Mouse (Mus musculus) neural tube, embryonic 14.5 days (tissue): Measurements from ENCODE around the gene Bik. TPM values are rescaled to one million over a fixed set of nuclear protein-coding genes. Genes with fewer than 3 reads are reported as not detected.
A peak's percentile ranks its signal among the peaks of the same experiment; 100 is the strongest.

Experiments
- ATAC-seq: fragments of 200-750 bp; cut with Nextera tagmentation; 2 replicates; pipeline ENCODE4 v1.8.0; 2017; ENCODE audit warnings: low read depth, mild to moderate bottlenecking, moderate TSS enrichment, moderate library complexity
- H3K27ac ChIP-seq: fragments of 300-500 bp; sonication (generic); 2 replicates; pipeline ENCODE4 v1.5.1; 2014; ENCODE audit warnings: low read depth, mild to moderate bottlenecking, control low read depth, low read length, moderate library complexity, mixed read lengths
- H3K27me3 ChIP-seq: fragments of 300-500 bp; sonication (generic); 2 replicates; pipeline ENCODE4 v1.6.1; 2014; ENCODE audit warnings: low read length; ENCODE audit not compliant: control insufficient read depth, insufficient read depth
- H3K36me3 ChIP-seq: fragments of 300-500 bp; sonication (generic); 2 replicates; pipeline ENCODE4 v1.6.1; 2014; ENCODE audit warnings: low read length, mixed read lengths; ENCODE audit not compliant: control insufficient read depth, insufficient read depth
- H3K4me1 ChIP-seq: fragments of 300-500 bp; sonication (generic); 2 replicates; pipeline ENCODE4 v1.6.1; 2014; ENCODE audit warnings: low read length; ENCODE audit not compliant: control insufficient read depth, insufficient read depth
- H3K4me2 ChIP-seq: fragments of 300-500 bp; sonication (generic); 2 replicates; pipeline ENCODE4 v1.6.1; 2014; ENCODE audit warnings: mild to moderate bottlenecking, low read depth, low read length, control low read depth
- H3K4me3 ChIP-seq: fragments of 300-500 bp; sonication (generic); 2 replicates; pipeline ENCODE4 v1.5.1; 2014; ENCODE audit warnings: low read depth, low read length, control low read depth, mixed read lengths
- H3K9ac ChIP-seq: fragments of 300-500 bp; sonication (generic); replicated peaks from 2 replicates; pipeline ENCODE4 v1.6.1; 2014; ENCODE audit warnings: low read depth, mild to moderate bottlenecking, control low read depth, low read length, mixed read lengths
- H3K9me3 ChIP-seq: fragments of 300-500 bp; sonication (generic); 2 replicates; pipeline ENCODE4 v1.6.1; 2016; ENCODE audit warnings: low read length; ENCODE audit not compliant: control insufficient read depth
- WGBS: fragments of 180-500 bp; shearing (Covaris S2); extraction: QIAGEN DNeasy Blood & Tissue Kit; methylation state at CpG from one replicate; pipeline ENCODE4 v1.1.7; 2014; 5-methylcytosine and 5-hydroxymethylcytosine counted together
- polyA plus RNA-seq: library from polyadenylated mRNA; unstranded; fragments of >200 nt; fragmentation: Nextera tagmentation; extraction: Ambion mirVana; gene quantifications from 2 replicates; pipeline ENCODE4 v1.2.1, GENCODE M21; 2014

Gene Bik
- polyA plus RNA-seq, 1 experiment from 2014 or later: 0.52 TPM

GRCm38 (mm10) chr15:83576651-83577050 lies 50.0 kb downstream of the Bik start:
- no peak overlapping the region for H3K4me2 ChIP-seq
- H3K4me3 ChIP-seq: no peak overlapping the region
- H3K36me3 ChIP-seq: peaks cover 55% of the 10 kb centered on the region
- no peak overlapping the region for H3K9ac ChIP-seq
- H3K27me3 ChIP-seq: no peaks in the 10 kb centered on the region
- H3K4me1 ChIP-seq: no peaks in the 10 kb centered on the region
- no peak for ATAC-seq
- no peak overlapping the region for H3K27ac ChIP-seq
- no peaks in the 10 kb centered on the region for H3K9me3 ChIP-seq
- WGBS: 94% methylated on average over 9 of the region's 9 CpGs

- no peaks in the 10 kb centered on the region; the same call in 1 of the 2 replicates for H3K9me3 ChIP-seq
- no peak overlapping the region for H3K9ac ChIP-seq
- H3K27me3 ChIP-seq: no peaks in the 10 kb centered on the region
- no peak overlapping the region for H3K4me2 ChIP-seq
- WGBS: 97% methylated on average over 4 of the region's 4 CpGs
- no peak overlapping the region for H3K4me3 ChIP-seq
- ATAC-seq: no peak
- peaks cover 65% of the 10 kb centered on the region for H3K36me3 ChIP-seq
- H3K27ac ChIP-seq: no peak overlapping the region
- H3K4me1 ChIP-seq: no peaks in the 10 kb centered on the region
Observed at GRCm38 (mm10) chr15:83582931-83583330, 56.3 kb downstream of the Bik start.

- no peak overlapping the region for H3K4me2 ChIP-seq
- H3K4me1 ChIP-seq: no peaks in the 10 kb centered on the region
- ATAC-seq: no peak
- H3K9ac ChIP-seq: no peak overlapping the region
- 73% methylated on average over 8 of the region's 8 CpGs for WGBS
- no peak overlapping the region for H3K27ac ChIP-seq
- H3K9me3 ChIP-seq: no peaks in the 10 kb centered on the region; the same call in 1 of the 2 replicates
- peaks cover 62% of the 10 kb centered on the region for H3K36me3 ChIP-seq
- H3K27me3 ChIP-seq: no peaks in the 10 kb centered on the region
- H3K4me3 ChIP-seq: no peak overlapping the region
Observed at GRCm38 (mm10) chr15:83583419-83584156, 56.9 kb downstream of the Bik start.

GRCm38 (mm10) chr15:83584741-83585220 lies 58.1 kb downstream of the Bik start:
- Histone ChIP-seq H3K4me3 (no peak overlapping the region), H3K9me3 (no peaks in the 10 kb centered on the region; the same call in 1 of the 2 replicates), H3K9ac (no peak overlapping the region), H3K4me2 (no peak overlapping the region), H3K27ac (no peak overlapping the region), H3K27me3 (no peaks in the 10 kb centered on the region), H3K36me3 (peaks cover 58% of the 10 kb centered on the region), H3K4me1 (no peaks in the 10 kb centered on the region)
- ATAC-seq: no peak
- WGBS: 94% methylated on average over 6 of the region's 6 CpGs

GRCm38 (mm10) chr15:83590841-83591240 lies 64.2 kb downstream of the Bik start:
- H3K4me3 ChIP-seq: no peak overlapping the region

GRCm38 (mm10) chr15:83591758-83592157 lies 65.1 kb downstream of the Bik start:
- Histone ChIP-seq H3K4me1 (peaks cover 12% of the 10 kb centered on the region; the same call in 1 of the 2 replicates), H3K4me3 (no peak overlapping the region), H3K9ac (no peak overlapping the region), H3K36me3 (peaks cover 10% of the 10 kb centered on the region), H3K27ac (no peak overlapping the region), H3K27me3 (no peaks in the 10 kb centered on the region), H3K4me2 (no peak overlapping the region), H3K9me3 (no peaks in the 10 kb centered on the region; the same call in 1 of the 2 replicates)
- ATAC-seq: no peak
- 92% methylated on average over 6 of the region's 6 CpGs for WGBS

More at GRCm38 (mm10) chr15:83590841-83591240, 64.2 kb downstream of the Bik start:
- Histone ChIP-seq H3K27me3 (no peaks in the 10 kb centered on the region), H3K4me2 (no peak overlapping the region), H3K9me3 (no peaks in the 10 kb centered on the region; the same call in 1 of the 2 replicates), H3K9ac (no peak overlapping the region), H3K4me1 (peaks cover 12% of the 10 kb centered on the region; the same call in 1 of the 2 replicates), H3K36me3 (peaks cover 19% of the 10 kb centered on the region), H3K27ac (no peak overlapping the region)
- WGBS: 94% methylated on average over 4 of the region's 4 CpGs
- no peak for ATAC-seq

- no peaks in the 10 kb centered on the region for H3K27me3 ChIP-seq
- no peak overlapping the region for H3K4me3 ChIP-seq
- no peak overlapping the region for H3K27ac ChIP-seq
- H3K9ac ChIP-seq: peak overlapping the region; percentile 32; the same call in 1 of the 2 replicates
- peak overlapping the region; percentile 85; the same call in 1 of the 2 replicates for H3K4me2 ChIP-seq
- WGBS: 87% methylated on average over 8 of the region's 8 CpGs
- no peak for ATAC-seq
- 0 out of 2 replicates have a peak, but pooled peaks cover 3% of the 10 kb centered on the region for H3K36me3 ChIP-seq
- peaks cover 12% of the 10 kb centered on the region; the same call in 1 of the 2 replicates for H3K4me1 ChIP-seq
- no peaks in the 10 kb centered on the region for H3K9me3 ChIP-seq
Observed at GRCm38 (mm10) chr15:83592260-83593188, 65.9 kb downstream of the Bik start.

- H3K4me2 ChIP-seq: peak overlapping the region; percentile 85; the same call in 1 of the 2 replicates
- peaks cover 12% of the 10 kb centered on the region; the same call in 1 of the 2 replicates for H3K4me1 ChIP-seq
- no peaks in the 10 kb centered on the region for H3K9me3 ChIP-seq
- peak overlapping the region; percentile 32; the same call in 1 of the 2 replicates for H3K9ac ChIP-seq
- no peak overlapping the region for H3K27ac ChIP-seq
- ATAC-seq: no peak
- peak overlapping the region; percentile 71; the same call in 1 of the 2 replicates for H3K4me3 ChIP-seq
- no peaks in the 10 kb centered on the region for H3K27me3 ChIP-seq
- 0 out of 2 replicates have a peak, but pooled peaks cover 3% of the 10 kb centered on the region for H3K36me3 ChIP-seq
Observed at GRCm38 (mm10) chr15:83593189-83593585, 66.5 kb downstream of the Bik start.
